Mouse (Mus musculus) liver, adult 2 months (tissue): ENCODE measurements around the gene Crispld2. TPM values are rescaled to one million over a fixed set of nuclear protein-coding genes. Genes with fewer than 3 reads are reported as not detected.

Experiments used
- DNase-seq: peaks from one replicate; pipeline ENCODE4 v3.0.0-alpha.2; 2011; ENCODE audit warnings: low read depth, low spot score; ENCODE audit errors: extremely low read depth
- H3K27ac ChIP-seq: fragments of 200-500 bp; replicated peaks from 2 replicates; pipeline ENCODE4 v1.5.1; 2012; ENCODE audit warnings: low read depth, mild to moderate bottlenecking, control low read depth, inconsistent platforms, low read length; ENCODE audit not compliant: insufficient read depth
- H3K27me3 ChIP-seq: fragments of 200-500 bp; 2 replicates; pipeline ENCODE4 v1.6.1; 2012; ENCODE audit warnings: mild to moderate bottlenecking, moderate library complexity, low read length, inconsistent platforms; ENCODE audit not compliant: control insufficient read depth, insufficient read depth
- H3K36me3 ChIP-seq: fragments of 200-500 bp; 2 replicates; pipeline ENCODE4 v1.6.1; 2012; ENCODE audit warnings: low read length, inconsistent platforms; ENCODE audit not compliant: control insufficient read depth, insufficient read depth
- H3K4me1 ChIP-seq: fragments of 200-500 bp; 2 replicates; pipeline ENCODE4 v1.6.1; 2011; ENCODE audit warnings: low read length; ENCODE audit not compliant: control insufficient read depth, insufficient read depth
- H3K4me3 ChIP-seq: fragments of 200-500 bp; 2 replicates; pipeline ENCODE4 v1.5.1; 2011; ENCODE audit warnings: low read depth, mild to moderate bottlenecking, control low read depth, low read length, moderate library complexity; ENCODE audit not compliant: insufficient read depth
- H3K79me2 ChIP-seq: fragments of 200-500 bp; 2 replicates; pipeline ENCODE4 v1.6.1; 2012; ENCODE audit warnings: inconsistent platforms, mild to moderate bottlenecking, low read length, moderate library complexity; ENCODE audit not compliant: control insufficient read depth, insufficient read depth
- H3K9ac ChIP-seq: fragments of 200-500 bp; 2 replicates; pipeline ENCODE4 v1.6.1; 2012; ENCODE audit warnings: low read depth, mild to moderate bottlenecking, control low read depth, inconsistent platforms, low read length
- CTCF ChIP-seq: fragments of 200-500 bp; IDR thresholded peaks from 2 replicates; pipeline ENCODE4 v1.5.1; 2011; ENCODE audit warnings: low read depth, low read length, control low read depth
- POLR2A ChIP-seq: fragments of 200-500 bp; IDR thresholded peaks from 2 replicates; pipeline ENCODE4 v1.6.1; 2011; ENCODE audit warnings: low read length, control low read depth; ENCODE audit not compliant: insufficient read depth; ENCODE audit errors: extremely low read depth
- WGBS: fragments of 180-500 bp; shearing (Covaris S2); methylation state at CpG from one replicate; pipeline ENCODE4 v1.1.7; 2018; 5-methylcytosine and 5-hydroxymethylcytosine counted together
- polyA plus RNA-seq: library from polyadenylated mRNA; depleted of rRNA; stranded (reverse); fragments of >200 nt; gene quantifications from 2 replicates; pipeline ENCODE4 v1.2.3, GENCODE M21; 2012
- total RNA-seq: library from RNA; depleted of rRNA; stranded (reverse); fragments of >200 nt; gene quantifications from 2 replicates; pipeline ENCODE4 v1.2.3, GENCODE M21; 2014

The Crispld2 gene
- total and polyA plus RNA-seq, 2 experiments = 0.28 to 0.72 TPM

- DNase-seq = no peak
- WGBS = 56% methylated on average over 6 of the region's 6 CpGs
- Histone ChIP-seq H3K4me3 (no peak overlapping the region), H3K27ac (no peak overlapping the region), H3K36me3 (no peaks in the 10 kb centered on the region), H3K9ac (no peak overlapping the region), H3K27me3 (no peaks in the 10 kb centered on the region), H3K79me2 (no peaks in the 10 kb centered on the region), H3K4me1 (no peaks in the 10 kb centered on the region)
- no peak for TF ChIP-seq POLR2A
- no peak for TF ChIP-seq CTCF
Measured at GRCm38 (mm10) chr8:120009284-120009683, 17.0 kb downstream of the Crispld2 start.

- H3K4me3 ChIP-seq = no peak overlapping the region
- H3K4me1 ChIP-seq = no peaks in the 10 kb centered on the region
- H3K36me3 ChIP-seq = no peaks in the 10 kb centered on the region
- no peaks in the 10 kb centered on the region for H3K27me3 ChIP-seq
- no peaks in the 10 kb centered on the region for H3K79me2 ChIP-seq
- DNase-seq = no peak
- no peak overlapping the region for H3K9ac ChIP-seq
- H3K27ac ChIP-seq = no peak overlapping the region
- 81% methylated on average over 8 of the region's 8 CpGs for WGBS
- TF ChIP-seq CTCF (no peak), POLR2A (no peak)
Measured at GRCm38 (mm10) chr8:120012491-120012890, 20.3 kb downstream of the Crispld2 start.

GRCm38 (mm10) chr8:120012927-120013326 is 20.7 kb downstream of the Crispld2 start:
- Histone ChIP-seq H3K27ac (no peak overlapping the region), H3K9ac (no peak overlapping the region), H3K27me3 (no peaks in the 10 kb centered on the region), H3K79me2 (no peaks in the 10 kb centered on the region), H3K36me3 (no peaks in the 10 kb centered on the region), H3K4me3 (no peak overlapping the region), H3K4me1 (no peaks in the 10 kb centered on the region)
- WGBS = 42% methylated on average over 9 of the region's 9 CpGs
- TF ChIP-seq POLR2A = no peak
- TF ChIP-seq CTCF = no peak
- no peak for DNase-seq

GRCm38 (mm10) chr8:120014267-120015023 is 22.2 kb downstream of the Crispld2 start:
- DNase-seq = no peak
- no peak overlapping the region for H3K9ac ChIP-seq

GRCm38 (mm10) chr8:120015916-120016315 is 23.7 kb downstream of the Crispld2 start:
- WGBS = 92% methylated on average over 8 of the region's 8 CpGs
- DNase-seq = no peak
- no peaks in the 10 kb centered on the region for H3K27me3 ChIP-seq
- no peak overlapping the region for H3K27ac ChIP-seq
- H3K4me1 ChIP-seq = no peaks in the 10 kb centered on the region
- TF ChIP-seq POLR2A (no peak), CTCF (no peak)
- H3K36me3 ChIP-seq = no peaks in the 10 kb centered on the region
- no peak overlapping the region for H3K9ac ChIP-seq
- no peak overlapping the region for H3K4me3 ChIP-seq
- H3K79me2 ChIP-seq = no peaks in the 10 kb centered on the region

More at GRCm38 (mm10) chr8:120014267-120015023, 22.2 kb downstream of the Crispld2 start:
- TF ChIP-seq CTCF = no peak
- no peak for TF ChIP-seq POLR2A
- H3K36me3 ChIP-seq = no peaks in the 10 kb centered on the region
- no peak overlapping the region for H3K27ac ChIP-seq
- H3K79me2 ChIP-seq = no peaks in the 10 kb centered on the region
- no peaks in the 10 kb centered on the region for H3K4me1 ChIP-seq
- 67% methylated on average over 15 of the region's 15 CpGs for WGBS
- H3K4me3 ChIP-seq = no peak overlapping the region
- H3K27me3 ChIP-seq = no peaks in the 10 kb centered on the region

- Histone ChIP-seq H3K79me2 (no peaks in the 10 kb centered on the region), H3K4me1 (no peaks in the 10 kb centered on the region), H3K4me3 (no peak overlapping the region), H3K9ac (no peak overlapping the region), H3K27me3 (no peaks in the 10 kb centered on the region), H3K27ac (no peak overlapping the region), H3K36me3 (no peaks in the 10 kb centered on the region)
- TF ChIP-seq CTCF (no peak), POLR2A (no peak)
- DNase-seq = no peak
- WGBS = 85% methylated on average over 7 of the region's 7 CpGs
Measured at GRCm38 (mm10) chr8:120016424-120016823, 24.2 kb downstream of the Crispld2 start.
